Mouse (Mus musculus): ENCODE results near the gene Tlk2. TPM values are rescaled to one million over a fixed set of nuclear protein-coding genes. Genes with fewer than 3 reads are reported as not detected.

Gene Tlk2
- total RNA-seq, 2 experiments from 2014 or later = 47.5 to 49.6 TPM

- peak in 1 of 2 experiments; percentile 34 for DNase-seq (ENCODE audit: extremely low spot score in 1 of 2, low spot score in 2 of 2)
These were observed 62.4 kb downstream of the Tlk2 start for GRCm38 (mm10) chr11:105240991-105241390.

GRCm38 (mm10) chr11:105246369-105246768 lies 67.8 kb downstream of the Tlk2 start:
- no peak for DNase-seq (ENCODE audit: extremely low spot score in 1 of 2, low spot score in 2 of 2)
- intact Hi-C loops (cut with DNase I) = no loop called here

More at GRCm38 (mm10) chr11:105240991-105241390, 62.4 kb downstream of the Tlk2 start:
- intact Hi-C loops (cut with DNase I) = no loop called here

- intact Hi-C loops (cut with DNase I) = no loop called here
- no peak for DNase-seq (ENCODE audit: extremely low spot score in 1 of 2, low spot score in 2 of 2)
These were observed 68.2 kb downstream of the Tlk2 start for GRCm38 (mm10) chr11:105246785-105247184.

GRCm38 (mm10) chr11:105247321-105247720 lies 68.7 kb downstream of the Tlk2 start:
- intact Hi-C loops (cut with DNase I) = no loop called here
- no peak for DNase-seq (ENCODE audit: extremely low spot score in 1 of 2, low spot score in 2 of 2)

- intact Hi-C loops (cut with DNase I) = no loop called here
- no peak for DNase-seq (ENCODE audit: extremely low spot score in 1 of 2, low spot score in 2 of 2)
These were observed 81.1 kb downstream of the Tlk2 start for GRCm38 (mm10) chr11:105259733-105260132.

- intact Hi-C loops (cut with DNase I) = no loop called here
- DNase-seq (ENCODE audit: extremely low spot score in 1 of 2, low spot score in 2 of 2) = no peak
These were observed 82.5 kb downstream of the Tlk2 start for GRCm38 (mm10) chr11:105261116-105261515.

GRCm38 (mm10) chr11:105261601-105262351 lies 83.2 kb downstream of the Tlk2 start:
- DNase-seq (ENCODE audit: extremely low spot score in 1 of 2, low spot score in 2 of 2) = no peak
- intact Hi-C loops (cut with DNase I) = no loop called here

- DNase-seq (ENCODE audit: extremely low spot score in 1 of 2, low spot score in 2 of 2) = no peak
- intact Hi-C loops (cut with DNase I) = no loop called here
These were observed 85.9 kb downstream of the Tlk2 start for GRCm38 (mm10) chr11:105264506-105264905.

GRCm38 (mm10) chr11:105264988-105265387 lies 86.4 kb downstream of the Tlk2 start:
- no peak for DNase-seq (ENCODE audit: extremely low spot score in 1 of 2, low spot score in 2 of 2)
- intact Hi-C loops (cut with DNase I) = no loop called here

- intact Hi-C loops (cut with DNase I) = loop anchor here (10.0 kb wide), 1 partner anchor 325 kb away; no protein-coding TSS in a partner anchor
- DNase-seq (ENCODE audit: extremely low spot score in 1 of 2, low spot score in 2 of 2) = peak; percentile 39 to 45
These were observed 91.5 kb downstream of the Tlk2 start for GRCm38 (mm10) chr11:105270155-105270554.

- DNase-seq (ENCODE audit: extremely low spot score in 1 of 2, low spot score in 2 of 2) = no peak
- intact Hi-C loops (cut with DNase I) = no loop called here
These were observed 101.8 kb downstream of the Tlk2 start for GRCm38 (mm10) chr11:105280456-105280855.

GRCm38 (mm10) chr11:105281291-105281690 lies 102.7 kb downstream of the Tlk2 start:
- no peak for DNase-seq (ENCODE audit: extremely low spot score in 1 of 2, low spot score in 2 of 2)
- intact Hi-C loops (cut with DNase I) = no loop called here

- intact Hi-C loops (cut with DNase I) = no loop called here
- no peak for DNase-seq (ENCODE audit: extremely low spot score in 1 of 2, low spot score in 2 of 2)
These were observed 103.3 kb downstream of the Tlk2 start for GRCm38 (mm10) chr11:105281763-105282459.

- DNase-seq (ENCODE audit: extremely low spot score in 1 of 2, low spot score in 2 of 2) = peak in 1 of 2 experiments; percentile 45
- intact Hi-C loops (cut with DNase I) = no loop called here
These were observed 103.9 kb downstream of the Tlk2 start for GRCm38 (mm10) chr11:105282460-105282859.

- intact Hi-C loops (cut with DNase I) = no loop called here
- no peak for DNase-seq (ENCODE audit: extremely low spot score in 1 of 2, low spot score in 2 of 2)
These were observed 104.4 kb downstream of the Tlk2 start for GRCm38 (mm10) chr11:105283016-105283415.

- DNase-seq (ENCODE audit: extremely low spot score in 1 of 2, low spot score in 2 of 2) = peak in 1 of 2 experiments; percentile 72
- intact Hi-C loops (cut with DNase I) = no loop called here
These were observed 107.1 kb downstream of the Tlk2 start for GRCm38 (mm10) chr11:105285720-105286119.

- DNase-seq (ENCODE audit: extremely low spot score in 1 of 2, low spot score in 2 of 2) = no peak
- intact Hi-C loops (cut with DNase I) = no loop called here
These were observed 110.8 kb downstream of the Tlk2 start for GRCm38 (mm10) chr11:105289403-105289802.

GRCm38 (mm10) chr11:105291681-105292123 lies 113.1 kb downstream of the Tlk2 start:
- intact Hi-C loops (cut with DNase I) = no loop called here
- peak in 1 of 2 experiments; percentile 43 for DNase-seq (ENCODE audit: extremely low spot score in 1 of 2, low spot score in 2 of 2)

- DNase-seq (ENCODE audit: extremely low spot score in 1 of 2, low spot score in 2 of 2) = peak in 1 of 2 experiments; percentile 80
- intact Hi-C loops (cut with DNase I) = no loop called here
These were observed 113.8 kb downstream of the Tlk2 start, which contains the start of gene Mrc2 for GRCm38 (mm10) chr11:105292124-105293071. Mrc2 (plus strand) TSS chr11:105292643.

Data from left cerebral cortex, postnatal 10 days (tissue).